Mouse (Mus musculus): ENCODE data around the gene Vps16. TPM values are rescaled to one million over a fixed set of nuclear protein-coding genes. Genes with fewer than 3 reads are reported as not detected.

Gene Vps16
- total and polyA plus RNA-seq, 3 experiments: 20.2 to 180 (median 55.2) TPM

- Histone ChIP-seq H3K27me3 (ENCODE audit: insufficient read depth, low read length) (no peaks in the 10 kb centered on the region), H3K4me1 (ENCODE audit: insufficient read depth, low read depth, low read length) (no peaks in the 10 kb centered on the region), H3K36me3 (replicated peaks) (peaks cover 16% of the 10 kb centered on the region), H3K4me3 (ENCODE audit: low read depth, low read length) (no peak overlapping the region), H3K9me3 (replicated peaks) (0 out of 2 replicates have a peak, but pooled peaks cover 2% of the 10 kb centered on the region)
- TF ChIP-seq CTCF (IDR thresholded peaks at IDR 0.05; ENCODE audit: low read depth, low read length): no peak
- TF ChIP-seq POLR2AphosphoS5 (IDR thresholded peaks at IDR 0.05; ENCODE audit: insufficient replicate concordance, low read depth, low read length): no peak
- TF ChIP-seq GATA2 (IDR thresholded peaks at IDR 0.05; ENCODE audit: borderline replicate concordance, low read depth, low read length): no peak
- no peak for TF ChIP-seq GATA1 (IDR thresholded peaks at IDR 0.05; ENCODE audit: borderline replicate concordance, low read length)
- TF ChIP-seq TAL1 (conservative IDR thresholded peaks at IDR 0.05; ENCODE audit: low read depth, low read length): no peak
- DNase-seq (ENCODE audit: low spot score): no peak
- ATAC-seq (ENCODE audit: extremely low read depth, insufficient number of reproducible peaks, low FRiP score, poor library complexity, severe bottlenecking): no peak
Measured at GRCm38 (mm10) chr2:130488600-130488999, 64.5 kb downstream of the Vps16 start.

- H3K27me3 ChIP-seq (ENCODE audit: insufficient read depth, low read length): no peaks in the 10 kb centered on the region
- no peak overlapping the region for H3K4me3 ChIP-seq (ENCODE audit: low read depth, low read length)
Measured at GRCm38 (mm10) chr2:130491162-130491561, 67.0 kb downstream of the Vps16 start.

GRCm38 (mm10) chr2:130491587-130491986, 67.4 kb downstream of the Vps16 start:
- Histone ChIP-seq H3K4me3 (ENCODE audit: low read depth, low read length) (no peak overlapping the region), H3K4me1 (ENCODE audit: insufficient read depth, low read depth, low read length) (peaks cover 17% of the 10 kb centered on the region), H3K36me3 (replicated peaks) (peaks cover 20% of the 10 kb centered on the region), H3K9me3 (replicated peaks) (0 out of 2 replicates have a peak, but pooled peaks cover 2% of the 10 kb centered on the region), H3K27me3 (ENCODE audit: insufficient read depth, low read length) (no peaks in the 10 kb centered on the region)
- no peak for ATAC-seq (ENCODE audit: extremely low read depth, insufficient number of reproducible peaks, low FRiP score, poor library complexity, severe bottlenecking)
- DNase-seq (ENCODE audit: low spot score): no peak
- TF ChIP-seq GATA1 (IDR thresholded peaks at IDR 0.05; ENCODE audit: borderline replicate concordance, low read length) (no peak), GATA2 (IDR thresholded peaks at IDR 0.05; ENCODE audit: borderline replicate concordance, low read depth, low read length) (no peak), CTCF (IDR thresholded peaks at IDR 0.05; ENCODE audit: low read depth, low read length) (no peak), POLR2AphosphoS5 (IDR thresholded peaks at IDR 0.05; ENCODE audit: insufficient replicate concordance, low read depth, low read length) (no peak), TAL1 (conservative IDR thresholded peaks at IDR 0.05; ENCODE audit: low read depth, low read length) (no peak)

More at GRCm38 (mm10) chr2:130491162-130491561, 67.0 kb downstream of the Vps16 start:
- H3K4me1 ChIP-seq (ENCODE audit: insufficient read depth, low read depth, low read length): peaks cover 16% of the 10 kb centered on the region
- H3K9me3 ChIP-seq (replicated peaks): 0 out of 2 replicates have a peak, but pooled peaks cover 2% of the 10 kb centered on the region
- no peak for TF ChIP-seq CTCF (IDR thresholded peaks at IDR 0.05; ENCODE audit: low read depth, low read length)
- no peak for TF ChIP-seq GATA1 (IDR thresholded peaks at IDR 0.05; ENCODE audit: borderline replicate concordance, low read length)
- no peak for TF ChIP-seq POLR2AphosphoS5 (IDR thresholded peaks at IDR 0.05; ENCODE audit: insufficient replicate concordance, low read depth, low read length)
- no peak for ATAC-seq (ENCODE audit: extremely low read depth, insufficient number of reproducible peaks, low FRiP score, poor library complexity, severe bottlenecking)
- H3K36me3 ChIP-seq (replicated peaks): peaks cover 18% of the 10 kb centered on the region
- DNase-seq (ENCODE audit: low spot score): no peak

Other genes starting within 250 kb of the Vps16 start
- gene Snrpb, start 244.9 kb upstream of the Vps16 start, total RNA-seq (2014; fragmentation: Nextera tagmentation): 112 and 115 TPM in 2 replicates
- gene Snrpb, start 244.9 kb upstream of the Vps16 start, total RNA-seq (2017): 252 and 274 TPM in 2 replicates
- 650 and 707 TPM in 2 replicates for gene Snrpb, start 244.9 kb upstream of the Vps16 start, polyA plus RNA-seq (2012)
- not detected in 2 replicates for gene Tmc2, start 229.1 kb upstream of the Vps16 start, total RNA-seq (2014; fragmentation: Nextera tagmentation)
- gene Tmc2, start 229.1 kb upstream of the Vps16 start, total RNA-seq (2017): 0.05 and 0.06 TPM in 2 replicates
- gene Tmc2, start 229.1 kb upstream of the Vps16 start, polyA plus RNA-seq (2012): not detected in 2 replicates
- gene Nop56, start 149.9 kb upstream of the Vps16 start, total RNA-seq (2014; fragmentation: Nextera tagmentation): 673 and 768 TPM in 2 replicates
- 325 and 381 TPM in 2 replicates for gene Nop56, start 149.9 kb upstream of the Vps16 start, total RNA-seq (2017)
- 92.9 and 102 TPM in 2 replicates for gene Nop56, start 149.9 kb upstream of the Vps16 start, polyA plus RNA-seq (2012)
- 381 and 449 TPM in 2 replicates for gene Idh3b, start 139.8 kb upstream of the Vps16 start, total RNA-seq (2014; fragmentation: Nextera tagmentation)
- 171 and 172 TPM in 2 replicates for gene Idh3b, start 139.8 kb upstream of the Vps16 start, total RNA-seq (2017)
- gene Idh3b, start 139.8 kb upstream of the Vps16 start, polyA plus RNA-seq (2012): 118 and 132 TPM in 2 replicates
- gene Ebf4, start 129.2 kb upstream of the Vps16 start, total RNA-seq (2014; fragmentation: Nextera tagmentation): 0.49 and 0.83 TPM in 2 replicates
- gene Ebf4, start 129.2 kb upstream of the Vps16 start, total RNA-seq (2017): 0.06 TPM in 1 of 2 replicates, not detected in the other
- gene Ebf4, start 129.2 kb upstream of the Vps16 start, polyA plus RNA-seq (2012): not detected in 2 replicates
- gene Cpxm1, start 26.8 kb upstream of the Vps16 start, total RNA-seq (2014; fragmentation: Nextera tagmentation): 0.29 TPM in 1 of 2 replicates, not detected in the other
- gene Cpxm1, start 26.8 kb upstream of the Vps16 start, total RNA-seq (2017): not detected in 2 replicates
- gene Cpxm1, start 26.8 kb upstream of the Vps16 start, polyA plus RNA-seq (2012): not detected in 2 replicates
- not detected in 2 replicates for gene Gm28372, start 19.1 kb upstream of the Vps16 start, total RNA-seq (2014; fragmentation: Nextera tagmentation)
- not detected in 2 replicates for gene Gm28372, start 19.1 kb upstream of the Vps16 start, total RNA-seq (2017)
- gene Gm28372, start 19.1 kb upstream of the Vps16 start, polyA plus RNA-seq (2012): not detected in 2 replicates
- not detected in 2 replicates for gene 1700020A23Rik, start 19.1 kb upstream of the Vps16 start, total RNA-seq (2014; fragmentation: Nextera tagmentation)
- gene 1700020A23Rik, start 19.1 kb upstream of the Vps16 start, total RNA-seq (2017): not detected in 2 replicates
- not detected in 2 replicates for gene 1700020A23Rik, start 19.1 kb upstream of the Vps16 start, polyA plus RNA-seq (2012)
- gene Tmem239, start 17.9 kb upstream of the Vps16 start, total RNA-seq (2014; fragmentation: Nextera tagmentation): not detected in 2 replicates
- not detected in 2 replicates for gene Tmem239, start 17.9 kb upstream of the Vps16 start, total RNA-seq (2017)
- gene Tmem239, start 17.9 kb upstream of the Vps16 start, polyA plus RNA-seq (2012): not detected in 2 replicates
- 16.9 and 17.6 TPM in 2 replicates for gene Pced1a, start 362 bp downstream of the Vps16 start, total RNA-seq (2014; fragmentation: Nextera tagmentation)
- gene Pced1a, start 362 bp downstream of the Vps16 start, total RNA-seq (2017): 13.9 and 20.0 TPM in 2 replicates
- gene Pced1a, start 362 bp downstream of the Vps16 start, polyA plus RNA-seq (2012): 17.4 and 19.7 TPM in 2 replicates
- 60.6 and 97.7 TPM in 2 replicates for gene Ptpra, start 25.9 kb downstream of the Vps16 start, total RNA-seq (2014; fragmentation: Nextera tagmentation)
- 119 and 127 TPM in 2 replicates for gene Ptpra, start 25.9 kb downstream of the Vps16 start, total RNA-seq (2017)
- 11.4 and 22.6 TPM in 2 replicates for gene Ptpra, start 25.9 kb downstream of the Vps16 start, polyA plus RNA-seq (2012)
- gene Mrps26, start 139.4 kb downstream of the Vps16 start, total RNA-seq (2014; fragmentation: Nextera tagmentation): 75.7 and 93.8 TPM in 2 replicates
- gene Mrps26, start 139.4 kb downstream of the Vps16 start, total RNA-seq (2017): 60.6 and 79.2 TPM in 2 replicates
- gene Mrps26, start 139.4 kb downstream of the Vps16 start, polyA plus RNA-seq (2012): 144 and 187 TPM in 2 replicates
- gene Oxt, start 151.8 kb downstream of the Vps16 start, total RNA-seq (2014; fragmentation: Nextera tagmentation): not detected in 2 replicates
- not detected in 2 replicates for gene Oxt, start 151.8 kb downstream of the Vps16 start, total RNA-seq (2017)
- not detected in 2 replicates for gene Oxt, start 151.8 kb downstream of the Vps16 start, polyA plus RNA-seq (2012)
- gene Avp, start 158.2 kb downstream of the Vps16 start, total RNA-seq (2014; fragmentation: Nextera tagmentation): not detected in 2 replicates
- gene Avp, start 158.2 kb downstream of the Vps16 start, total RNA-seq (2017): not detected in 2 replicates
- gene Avp, start 158.2 kb downstream of the Vps16 start, polyA plus RNA-seq (2012): not detected in 2 replicates
- 20.5 and 26.4 TPM in 2 replicates for gene Fastkd5, start 205.7 kb downstream of the Vps16 start, total RNA-seq (2014; fragmentation: Nextera tagmentation)
- 27.6 and 29.9 TPM in 2 replicates for gene Fastkd5, start 205.7 kb downstream of the Vps16 start, total RNA-seq (2017)
- gene Fastkd5, start 205.7 kb downstream of the Vps16 start, polyA plus RNA-seq (2012): 0.81 and 1.3 TPM in 2 replicates
- gene Ubox5, start 205.7 kb downstream of the Vps16 start, total RNA-seq (2014; fragmentation: Nextera tagmentation): 11.2 and 13.0 TPM in 2 replicates
- gene Ubox5, start 205.7 kb downstream of the Vps16 start, total RNA-seq (2017): 9.0 and 9.7 TPM in 2 replicates
- gene Ubox5, start 205.7 kb downstream of the Vps16 start, polyA plus RNA-seq (2012): 2.7 and 3.2 TPM in 2 replicates
- 1.2 TPM in 1 of 2 replicates, not detected in the other for gene Lzts3, start 218.5 kb downstream of the Vps16 start, total RNA-seq (2014; fragmentation: Nextera tagmentation)
- 0.55 and 0.81 TPM in 2 replicates for gene Lzts3, start 218.5 kb downstream of the Vps16 start, total RNA-seq (2017)
- 1.1 and 1.2 TPM in 2 replicates for gene Lzts3, start 218.5 kb downstream of the Vps16 start, polyA plus RNA-seq (2012)
- 18.0 and 29.9 TPM in 2 replicates for gene Ddrgk1, start 240.3 kb downstream of the Vps16 start, total RNA-seq (2014; fragmentation: Nextera tagmentation)
- gene Ddrgk1, start 240.3 kb downstream of the Vps16 start, total RNA-seq (2017): 39.3 and 47.4 TPM in 2 replicates
- gene Ddrgk1, start 240.3 kb downstream of the Vps16 start, polyA plus RNA-seq (2012): 66.8 and 67.4 TPM in 2 replicates
- gene Itpa, start 243.3 kb downstream of the Vps16 start, total RNA-seq (2014; fragmentation: Nextera tagmentation): 11.1 and 12.9 TPM in 2 replicates
- 113 and 136 TPM in 2 replicates for gene Itpa, start 243.3 kb downstream of the Vps16 start, total RNA-seq (2017)
- gene Itpa, start 243.3 kb downstream of the Vps16 start, polyA plus RNA-seq (2012): 4.0 and 10.9 TPM in 2 replicates

Measured in G1E (cell line).